ENCODE assay signal across 18 mouse cellular contexts in genomic region chr11:32233895-32234294, GRCm38 (mm10). TPM values are rescaled to one million over a fixed set of nuclear protein-coding genes. Genes with fewer than 3 reads are reported as not detected.
DNase-seq lines count a peak whose midpoint lies in the region; ATAC-seq and TF ChIP-seq lines count a peak whose summit lies in the region.
"Had no signal": no experiment of that assay in that cellular context is flagged by ENCODE, and none has a peak within 500 bp of the region (broad histone marks: within the 10 kb centered on the region; RNA-seq: fewer than 3 reads in every experiment).

No protein-coding gene starts in this region.

- no peak overlapping the region for H3K4me3 ChIP-seq in gastrocnemius, adult 2 months
- H3K4me3 ChIP-seq in hindbrain, postnatal 0 days (ENCODE audit: low read length), result no peak overlapping the region
- H3K4me3 ChIP-seq in hindbrain, embryonic 10.5 days, result no peak overlapping the region
- H3K4me3 ChIP-seq in midbrain, postnatal 0 days (ENCODE audit: low read depth, low read length), result no peak overlapping the region
- no peak overlapping the region for H3K4me3 ChIP-seq in midbrain, embryonic 16.5 days (ENCODE audit: low read depth, low read length)
- H3K4me3 ChIP-seq: kidney, embryonic 15.5 days; limb, embryonic 15.5 days; midbrain, embryonic 10.5 days; stomach, embryonic 15.5 days had no signal

- intact Hi-C loops in gastrocnemius, adult 2 months (cut with DNase I), result no loop called here

- H3K9ac ChIP-seq in hindbrain, postnatal 0 days (replicated peaks; ENCODE audit: low read length), result no peak overlapping the region
- no peak overlapping the region for H3K9ac ChIP-seq in midbrain, postnatal 0 days (replicated peaks; ENCODE audit: low read length, poor library complexity, severe bottlenecking)
- no peak overlapping the region for H3K9ac ChIP-seq in midbrain, embryonic 16.5 days (ENCODE audit: low read depth, low read length)
- H3K9ac ChIP-seq: kidney, embryonic 15.5 days; limb, embryonic 15.5 days; stomach, embryonic 15.5 days had no signal

- 59% methylated on average over 3 of the region's 3 CpGs for WGBS in hindbrain, postnatal 0 days
- WGBS in hindbrain, embryonic 10.5 days, result 91% methylated on average over 3 of the region's 3 CpGs
- WGBS in midbrain, postnatal 0 days, result 91% methylated on average over 3 of the region's 3 CpGs
- 89% methylated on average over 3 of the region's 3 CpGs for WGBS in midbrain, embryonic 16.5 days

- DNase-seq in gastrocnemius, adult 2 months, result peak; percentile 50
- DNase-seq in gastrocnemius, postnatal 10 days, result no peak
- DNase-seq in hindbrain, postnatal 0 days (ENCODE audit: low spot score), result peak; percentile 66
- DNase-seq in hindbrain, embryonic 10.5 days (ENCODE audit: low spot score), result no peak
- DNase-seq in midbrain, postnatal 0 days (ENCODE audit: low spot score), result peak; percentile 75
- DNase-seq in layer of hippocampus, adult 9-11 months, result peak; percentile 53
- DNase-seq in kidney, postnatal 25 days, result no peak
- DNase-seq: adrenal gland, postnatal 10 days; embryo, embryonic 11 days; lung, postnatal 10 days; right cerebral cortex, postnatal 4 days had no signal

- H3K27ac ChIP-seq in gastrocnemius, adult 2 months, result peak overlapping the region; percentile 54; the same call in 1 of the 2 replicates
- peak overlapping the region; percentile 74; the same call in 1 of the 2 replicates for H3K27ac ChIP-seq in hindbrain, postnatal 0 days
- no peak overlapping the region for H3K27ac ChIP-seq in hindbrain, embryonic 10.5 days
- H3K27ac ChIP-seq in midbrain, postnatal 0 days (ENCODE audit: low read depth, low read length), result no peak overlapping the region
- H3K27ac ChIP-seq in midbrain, embryonic 16.5 days (ENCODE audit: low read length), result no peak overlapping the region
- H3K27ac ChIP-seq: limb, embryonic 15.5 days; midbrain, embryonic 10.5 days had no signal

- peaks cover 38% of the 10 kb centered on the region for H3K4me1 ChIP-seq in hindbrain, postnatal 0 days (ENCODE audit: insufficient read depth, low read length)
- 0 out of 2 replicates have a peak, but pooled peaks cover 4% of the 10 kb centered on the region for H3K4me1 ChIP-seq in hindbrain, embryonic 10.5 days (replicated peaks)
- 0 out of 2 replicates have a peak, but pooled peaks cover 5% of the 10 kb centered on the region for H3K4me1 ChIP-seq in midbrain, postnatal 0 days (ENCODE audit: insufficient read depth, low read length)
- H3K4me1 ChIP-seq in midbrain, embryonic 16.5 days (ENCODE audit: control insufficient read depth, insufficient read depth, low read length), result peaks cover 17% of the 10 kb centered on the region
- H3K4me1 ChIP-seq: midbrain, embryonic 10.5 days had no signal

- no peak overlapping the region for H3K4me2 ChIP-seq in hindbrain, postnatal 0 days (ENCODE audit: low read depth, low read length)
- no peak overlapping the region for H3K4me2 ChIP-seq in midbrain, postnatal 0 days (ENCODE audit: low read depth, low read length, poor library complexity, severe bottlenecking)
- H3K4me2 ChIP-seq in midbrain, embryonic 16.5 days (ENCODE audit: low read length), result no peak overlapping the region
- H3K4me2 ChIP-seq: kidney, embryonic 15.5 days; limb, embryonic 15.5 days; stomach, embryonic 15.5 days had no signal

- no peaks in the 10 kb centered on the region for H3K9me3 ChIP-seq in hindbrain, postnatal 0 days (ENCODE audit: low read length)
- no peaks in the 10 kb centered on the region for H3K9me3 ChIP-seq in hindbrain, embryonic 10.5 days
- H3K9me3 ChIP-seq in midbrain, postnatal 0 days (ENCODE audit: low read length), result no peaks in the 10 kb centered on the region
- no peaks in the 10 kb centered on the region for H3K9me3 ChIP-seq in midbrain, embryonic 16.5 days (replicated peaks; ENCODE audit: control insufficient read depth, low read length, poor library complexity, severe bottlenecking)
- H3K9me3 ChIP-seq: kidney, embryonic 15.5 days; limb, embryonic 15.5 days; midbrain, embryonic 10.5 days; stomach, embryonic 15.5 days had no signal

- ATAC-seq in hindbrain, postnatal 0 days, result peak; percentile 48
- peak; percentile 6; the same call in 1 of the 2 replicates for ATAC-seq in midbrain, postnatal 0 days (ENCODE audit: low FRiP score)
- no peak for ATAC-seq in midbrain, embryonic 16.5 days

- peaks cover 26% of the 10 kb centered on the region for H3K36me3 ChIP-seq in hindbrain, postnatal 0 days (ENCODE audit: insufficient read depth, low read length)
- H3K36me3 ChIP-seq in hindbrain, embryonic 10.5 days, result peaks cover 100% of the 10 kb centered on the region
- H3K36me3 ChIP-seq in midbrain, postnatal 0 days (ENCODE audit: insufficient read depth, low read length), result peaks cover 30% of the 10 kb centered on the region
- peaks cover 16% of the 10 kb centered on the region for H3K36me3 ChIP-seq in midbrain, embryonic 16.5 days (ENCODE audit: control insufficient read depth, insufficient read depth, low read length)

- no peaks in the 10 kb centered on the region for H3K27me3 ChIP-seq in hindbrain, postnatal 0 days (ENCODE audit: insufficient read depth, low read length)
- H3K27me3 ChIP-seq in hindbrain, embryonic 10.5 days (ENCODE audit: insufficient read depth, poor library complexity, severe bottlenecking), result no peaks in the 10 kb centered on the region
- no peaks in the 10 kb centered on the region for H3K27me3 ChIP-seq in midbrain, postnatal 0 days (ENCODE audit: insufficient read depth, low read length)
- H3K27me3 ChIP-seq in midbrain, embryonic 16.5 days (ENCODE audit: control insufficient read depth, insufficient read depth, low read depth, low read length), result no peaks in the 10 kb centered on the region
- H3K27me3 ChIP-seq: kidney, embryonic 15.5 days; limb, embryonic 15.5 days; stomach, embryonic 15.5 days had no signal

- no peak for TF ChIP-seq CTCF in gastrocnemius, adult 2 months (IDR thresholded peaks at IDR 0.05)
- TF ChIP-seq CTCF in hindbrain, postnatal 0 days (IDR thresholded peaks at IDR 0.05; ENCODE audit: low read depth), result no peak
- TF ChIP-seq CTCF in midbrain, postnatal 0 days (IDR thresholded peaks at IDR 0.05), result no peak

RNA-seq across cellular contexts. Expression of gene Mpg, which starts 7.6 kb away (rescaled TPM):
- 1 to 10 TPM; 3.1 to 5.3 TPM for total RNA-seq in gastrocnemius, adult 2 months (2021)
- 10 to 100 TPM; 11.2 to 14.3 TPM for total RNA-seq in gastrocnemius, postnatal 10 days (2021)
- 24.5 and 30.0 TPM in 2 replicates for total RNA-seq in hindbrain, postnatal 0 days (2014; rRNA removed)
- polyA plus RNA-seq in hindbrain, postnatal 0 days (2015; fragmentation: Nextera tagmentation; extraction: Ambion mirVana), result 27.7 TPM in 2 replicates
- polyA plus RNA-seq in hindbrain, embryonic 10.5 days (2016; fragmentation: Nextera tagmentation; extraction: Ambion mirVana), result 34.2 and 36.3 TPM in 2 replicates
- 31.7 and 35.0 TPM in 2 replicates for total RNA-seq in midbrain, postnatal 0 days (2014; rRNA removed)
- polyA plus RNA-seq in midbrain, postnatal 0 days (2015; fragmentation: Nextera tagmentation; extraction: Ambion mirVana), result 31.2 and 37.7 TPM in 2 replicates
- 36.1 and 41.7 TPM in 2 replicates for polyA plus RNA-seq in midbrain, embryonic 16.5 days (2015; fragmentation: Nextera tagmentation; extraction: Ambion mirVana)

RNA-seq across cellular contexts. Expression of gene Rhbdf1, which starts 11.8 kb away (rescaled TPM):
- total RNA-seq in gastrocnemius, adult 2 months (2021), result 10 to 100 TPM; 17.9 to 19.9 TPM
- 10 to 100 TPM; 26.3 to 35.3 TPM for total RNA-seq in gastrocnemius, postnatal 10 days (2021)
- total RNA-seq in hindbrain, postnatal 0 days (2014; rRNA removed), result 65.4 and 97.4 TPM in 2 replicates
- 22.8 and 22.9 TPM in 2 replicates for polyA plus RNA-seq in hindbrain, postnatal 0 days (2015; fragmentation: Nextera tagmentation; extraction: Ambion mirVana)
- 31.3 and 32.9 TPM in 2 replicates for polyA plus RNA-seq in hindbrain, embryonic 10.5 days (2016; fragmentation: Nextera tagmentation; extraction: Ambion mirVana)
- 27.4 and 55.6 TPM in 2 replicates for total RNA-seq in midbrain, postnatal 0 days (2014; rRNA removed)
- polyA plus RNA-seq in midbrain, postnatal 0 days (2015; fragmentation: Nextera tagmentation; extraction: Ambion mirVana), result 17.6 and 21.0 TPM in 2 replicates
- 18.5 and 24.0 TPM in 2 replicates for polyA plus RNA-seq in midbrain, embryonic 16.5 days (2015; fragmentation: Nextera tagmentation; extraction: Ambion mirVana)

RNA-seq across cellular contexts. Expression of gene Snrnp25, which starts 28.7 kb away (rescaled TPM):
- total RNA-seq in gastrocnemius, adult 2 months (2021), result 1 to 10 TPM; 9.5 to 9.7 TPM
- 1 to 10 TPM; 7.6 to 8.6 TPM for total RNA-seq in gastrocnemius, postnatal 10 days (2021)
- 18.1 and 21.7 TPM in 2 replicates for total RNA-seq in hindbrain, postnatal 0 days (2014; rRNA removed)
- polyA plus RNA-seq in hindbrain, postnatal 0 days (2015; fragmentation: Nextera tagmentation; extraction: Ambion mirVana), result 52.6 and 61.3 TPM in 2 replicates
- polyA plus RNA-seq in hindbrain, embryonic 10.5 days (2016; fragmentation: Nextera tagmentation; extraction: Ambion mirVana), result 97.6 and 103 TPM in 2 replicates
- total RNA-seq in midbrain, postnatal 0 days (2014; rRNA removed), result 13.3 and 23.6 TPM in 2 replicates
- 47.8 and 48.9 TPM in 2 replicates for polyA plus RNA-seq in midbrain, postnatal 0 days (2015; fragmentation: Nextera tagmentation; extraction: Ambion mirVana)
- polyA plus RNA-seq in midbrain, embryonic 16.5 days (2015; fragmentation: Nextera tagmentation; extraction: Ambion mirVana), result 37.2 and 41.2 TPM in 2 replicates

RNA-seq across cellular contexts. Expression of gene Nprl3, which starts 33.6 kb away (rescaled TPM):
- 10 to 100 TPM; 25.6 to 29.6 TPM for total RNA-seq in gastrocnemius, adult 2 months (2021)
- total RNA-seq in gastrocnemius, postnatal 10 days (2021), result 10 to 100 TPM; 18.9 to 25.0 TPM
- 38.4 and 53.0 TPM in 2 replicates for total RNA-seq in hindbrain, postnatal 0 days (2014; rRNA removed)
- polyA plus RNA-seq in hindbrain, postnatal 0 days (2015; fragmentation: Nextera tagmentation; extraction: Ambion mirVana), result 39.2 and 39.8 TPM in 2 replicates
- polyA plus RNA-seq in hindbrain, embryonic 10.5 days (2016; fragmentation: Nextera tagmentation; extraction: Ambion mirVana), result 41.1 and 45.6 TPM in 2 replicates
- total RNA-seq in midbrain, postnatal 0 days (2014; rRNA removed), result 36.0 and 44.7 TPM in 2 replicates
- polyA plus RNA-seq in midbrain, postnatal 0 days (2015; fragmentation: Nextera tagmentation; extraction: Ambion mirVana), result 35.3 and 38.6 TPM in 2 replicates
- polyA plus RNA-seq in midbrain, embryonic 16.5 days (2015; fragmentation: Nextera tagmentation; extraction: Ambion mirVana), result 45.3 and 52.4 TPM in 2 replicates

RNA-seq across cellular contexts. Expression of gene Il9r, which starts 33.8 kb away (rescaled TPM):
- not detected for total RNA-seq in gastrocnemius, adult 2 months (2021)
- not detected for total RNA-seq in gastrocnemius, postnatal 10 days (2021)
- total RNA-seq in hindbrain, postnatal 0 days (2014; rRNA removed), result not detected in 2 replicates
- polyA plus RNA-seq in hindbrain, postnatal 0 days (2015; fragmentation: Nextera tagmentation; extraction: Ambion mirVana), result not detected in 2 replicates
- not detected in 2 replicates for polyA plus RNA-seq in hindbrain, embryonic 10.5 days (2016; fragmentation: Nextera tagmentation; extraction: Ambion mirVana)
- total RNA-seq in midbrain, postnatal 0 days (2014; rRNA removed), result 0.33 TPM in 1 of 2 replicates, not detected in the other
- 0.04 TPM in 1 of 2 replicates, not detected in the other for polyA plus RNA-seq in midbrain, postnatal 0 days (2015; fragmentation: Nextera tagmentation; extraction: Ambion mirVana)
- polyA plus RNA-seq in midbrain, embryonic 16.5 days (2015; fragmentation: Nextera tagmentation; extraction: Ambion mirVana), result not detected in 2 replicates
- polyA plus RNA-seq: C2C12; frontal cortex, adult 2 months; kidney, embryonic 15.5 days; midbrain, embryonic 10.5 days had no signal

Comparison
In these comparisons a context has a peak if more than half of its experiments do, and no peak if none do; other contexts are left out.
1. DNase-seq: peak in gastrocnemius, adult 2 months (single experiment), hindbrain, postnatal 0 days (single experiment), midbrain, postnatal 0 days (single experiment) and layer of hippocampus, adult 9-11 months (single experiment); none in gastrocnemius, postnatal 10 days (single experiment), hindbrain, embryonic 10.5 days (single experiment) and kidney, postnatal 25 days (0 of 2).
2. H3K27ac ChIP-seq: peak in gastrocnemius, adult 2 months (single experiment) and hindbrain, postnatal 0 days (single experiment); none in hindbrain, embryonic 10.5 days (single experiment), midbrain, postnatal 0 days (single experiment) and midbrain, embryonic 16.5 days (single experiment).